Mouse (Mus musculus): ENCODE results near the gene Bscl2. TPM values are rescaled to one million over a fixed set of nuclear protein-coding genes. Genes with fewer than 3 reads are reported as not detected.

Bscl2 gene
- polyA plus RNA-seq (2015; fragmentation: Nextera tagmentation; extraction: Ambion mirVana), result 52.6 and 53.3 TPM in 2 replicates

DNA sequence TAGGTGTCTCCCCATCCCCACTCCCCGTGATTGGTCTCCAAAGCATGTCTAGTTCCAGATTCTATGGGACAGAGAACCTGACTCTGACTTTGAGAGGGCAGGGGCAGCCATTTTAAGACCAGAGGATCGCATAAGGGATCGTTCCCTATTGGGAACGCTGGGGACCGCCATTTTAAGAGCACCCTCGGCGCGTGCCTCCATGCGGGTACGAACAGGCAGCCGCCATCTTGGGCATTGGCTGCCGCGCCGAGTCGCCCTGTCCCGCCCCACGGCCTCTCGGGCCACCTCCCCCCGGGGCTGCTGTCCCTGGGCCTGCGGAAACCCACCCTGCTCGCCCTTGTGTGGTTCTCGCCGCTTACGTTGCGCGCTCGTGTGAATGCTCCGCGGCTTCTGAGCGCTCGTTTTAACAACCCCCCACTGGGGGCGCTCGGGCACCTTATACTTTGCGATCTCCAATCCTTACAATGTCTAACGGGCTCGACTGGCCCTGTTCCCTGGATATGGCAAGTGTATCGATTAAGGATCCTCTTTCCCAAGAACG, at the start of gene Bscl2:
Bscl2 (plus strand) TSS at position 217 of the 541 bp plus-strand sequence.
- peak within 1 kb of the TSS; percentile 56 for H3K4me3 ChIP-seq
- peak within 1 kb of the TSS; percentile 99 for H3K27ac ChIP-seq
- H3K9ac ChIP-seq, result peak within 1 kb of the TSS; percentile 83
- peaks cover 31% of the 10 kb centered on the region for H3K4me1 ChIP-seq
- no peaks in the 10 kb centered on the region for H3K9me3 ChIP-seq
- peak within 1 kb of the TSS; percentile 79 for H3K4me2 ChIP-seq
- peak; percentile 53 for ATAC-seq (ENCODE audit: insufficient number of reproducible peaks, insufficient read depth, low FRiP score, low TSS enrichment, low read depth)
- WGBS, result under 1% methylated on average over 38 of the region's 38 CpGs
- H3K36me3 ChIP-seq, result peaks cover 44% of the 10 kb centered on the region
- H3K27me3 ChIP-seq, result no peaks in the 10 kb centered on the region

GRCm38 (mm10) chr19:8788521-8788920, 48.7 kb upstream of the Bscl2 start:
- Histone ChIP-seq H3K4me3 (no peak overlapping the region), H3K27me3 (no peaks in the 10 kb centered on the region), H3K27ac (no peak overlapping the region), H3K9me3 (no peaks in the 10 kb centered on the region), H3K9ac (no peak overlapping the region), H3K36me3 (peaks cover 29% of the 10 kb centered on the region), H3K4me2 (no peak overlapping the region), H3K4me1 (peaks cover 7% of the 10 kb centered on the region)
- ATAC-seq (ENCODE audit: insufficient number of reproducible peaks, insufficient read depth, low FRiP score, low TSS enrichment, low read depth), result no peak
- 21% methylated on average over 3 of the region's 3 CpGs for WGBS

DNA sequence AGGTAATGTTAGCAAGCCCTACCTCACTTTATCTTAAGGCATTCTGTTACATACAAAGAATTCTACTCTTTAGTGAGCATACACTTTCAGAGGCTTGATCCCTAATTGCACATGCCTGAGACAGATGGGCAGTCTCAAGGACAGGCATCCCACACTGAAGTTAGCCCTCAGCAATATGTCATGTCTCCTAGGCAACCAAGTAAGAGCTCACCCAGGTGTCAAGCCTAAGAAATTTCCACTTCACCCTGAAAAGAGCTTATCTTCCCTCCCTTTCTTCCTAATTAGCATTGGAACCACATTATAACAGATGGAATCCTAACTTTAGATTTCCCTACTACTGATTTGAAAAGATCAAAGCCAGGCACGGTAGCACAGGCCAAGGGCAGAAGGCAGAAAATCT, 48.1 kb upstream of the Bscl2 start:
- no peaks in the 10 kb centered on the region for H3K9me3 ChIP-seq
- H3K27me3 ChIP-seq, result no peaks in the 10 kb centered on the region
- H3K4me3 ChIP-seq, result no peak overlapping the region
- no peak overlapping the region for H3K4me2 ChIP-seq
- peaks cover 31% of the 10 kb centered on the region for H3K36me3 ChIP-seq
- H3K4me1 ChIP-seq, result peaks cover 7% of the 10 kb centered on the region
- WGBS, result 44% methylated on average over 1 of the region's 1 CpGs
- no peak for ATAC-seq (ENCODE audit: insufficient number of reproducible peaks, insufficient read depth, low FRiP score, low TSS enrichment, low read depth)
- H3K9ac ChIP-seq, result no peak overlapping the region
- no peak overlapping the region for H3K27ac ChIP-seq

DNA sequence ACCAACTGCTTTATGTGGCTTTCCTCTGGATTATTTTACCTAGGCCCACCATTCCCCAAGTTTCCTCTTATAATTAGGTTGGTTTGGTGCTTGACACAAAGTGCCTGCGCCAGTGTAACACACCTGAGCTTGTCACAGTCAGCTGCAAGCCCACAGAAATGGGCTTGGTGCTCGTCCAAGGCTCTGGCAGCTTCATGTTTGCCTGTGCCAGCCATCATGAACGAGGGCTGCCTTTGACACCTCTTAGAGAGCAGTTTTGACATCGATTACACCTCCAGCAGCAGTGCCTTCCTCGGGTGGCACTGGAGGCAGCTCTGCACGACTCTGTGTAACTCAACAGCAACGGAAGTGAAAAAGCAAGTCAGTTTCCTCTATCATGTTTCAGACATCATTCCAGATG, 47.1 kb upstream of the Bscl2 start:
- Histone ChIP-seq H3K4me3 (no peak overlapping the region), H3K4me1 (peaks cover 5% of the 10 kb centered on the region), H3K9ac (0 out of 2 replicates have a peak overlapping the region, but pooled peaks have one; percentile 2), H3K27me3 (no peaks in the 10 kb centered on the region), H3K36me3 (peaks cover 41% of the 10 kb centered on the region), H3K9me3 (no peaks in the 10 kb centered on the region), H3K4me2 (no peak overlapping the region), H3K27ac (no peak overlapping the region)
- ATAC-seq (ENCODE audit: insufficient number of reproducible peaks, insufficient read depth, low FRiP score, low TSS enrichment, low read depth), result no peak
- WGBS, result 80% methylated on average over 7 of the region's 7 CpGs

- H3K36me3 ChIP-seq, result peaks cover 24% of the 10 kb centered on the region
- H3K9me3 ChIP-seq, result no peaks in the 10 kb centered on the region
- peak within 1 kb of the TSS; percentile 92 for H3K4me2 ChIP-seq
- peak within 1 kb of the TSS; percentile 82 for H3K27ac ChIP-seq
- no peaks in the 10 kb centered on the region for H3K27me3 ChIP-seq
- ATAC-seq (ENCODE audit: insufficient number of reproducible peaks, insufficient read depth, low FRiP score, low TSS enrichment, low read depth), result peak; percentile 52; the same call in 1 of the 2 replicates
- 2% methylated on average over 25 of the region's 25 CpGs for WGBS
- peak within 1 kb of the TSS; percentile 84 for H3K4me3 ChIP-seq
- peak within 1 kb of the TSS; percentile 86 for H3K9ac ChIP-seq
- peaks cover 25% of the 10 kb centered on the region for H3K4me1 ChIP-seq
Observed at GRCm38 (mm10) chr19:8798264-8798946, 38.9 kb upstream of the Bscl2 start, which contains the start of gene Polr2g. Gene Polr2g (minus strand): TSS chr19:8798577.

DNA sequence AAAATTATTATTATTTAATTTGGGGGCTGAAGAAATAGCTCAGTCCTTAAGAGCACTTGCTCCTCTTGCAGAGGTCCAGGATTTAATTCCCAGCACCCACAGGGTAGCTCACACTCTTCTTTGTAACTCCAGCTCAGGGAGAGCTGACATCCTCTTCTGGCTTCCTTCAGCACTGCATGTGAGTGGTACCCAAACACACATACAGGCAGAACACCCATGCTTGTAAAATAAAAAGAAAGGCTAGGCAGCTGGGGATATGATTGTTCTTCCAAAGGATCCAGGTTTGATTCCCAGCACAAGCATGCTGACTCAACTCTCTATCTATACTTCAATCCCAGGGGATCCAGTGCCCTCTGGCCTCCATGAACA, 38.3 kb upstream of the Bscl2 start:
- no peak for ATAC-seq (ENCODE audit: insufficient number of reproducible peaks, insufficient read depth, low FRiP score, low TSS enrichment, low read depth)
- peak overlapping the region; percentile 92 for H3K4me2 ChIP-seq
- H3K36me3 ChIP-seq, result peaks cover 21% of the 10 kb centered on the region
- no peaks in the 10 kb centered on the region for H3K9me3 ChIP-seq
- H3K27ac ChIP-seq, result no peak overlapping the region
- peak overlapping the region; percentile 84 for H3K4me3 ChIP-seq
- no peak overlapping the region for H3K9ac ChIP-seq
- H3K4me1 ChIP-seq, result peaks cover 25% of the 10 kb centered on the region
- H3K27me3 ChIP-seq, result no peaks in the 10 kb centered on the region

DNA sequence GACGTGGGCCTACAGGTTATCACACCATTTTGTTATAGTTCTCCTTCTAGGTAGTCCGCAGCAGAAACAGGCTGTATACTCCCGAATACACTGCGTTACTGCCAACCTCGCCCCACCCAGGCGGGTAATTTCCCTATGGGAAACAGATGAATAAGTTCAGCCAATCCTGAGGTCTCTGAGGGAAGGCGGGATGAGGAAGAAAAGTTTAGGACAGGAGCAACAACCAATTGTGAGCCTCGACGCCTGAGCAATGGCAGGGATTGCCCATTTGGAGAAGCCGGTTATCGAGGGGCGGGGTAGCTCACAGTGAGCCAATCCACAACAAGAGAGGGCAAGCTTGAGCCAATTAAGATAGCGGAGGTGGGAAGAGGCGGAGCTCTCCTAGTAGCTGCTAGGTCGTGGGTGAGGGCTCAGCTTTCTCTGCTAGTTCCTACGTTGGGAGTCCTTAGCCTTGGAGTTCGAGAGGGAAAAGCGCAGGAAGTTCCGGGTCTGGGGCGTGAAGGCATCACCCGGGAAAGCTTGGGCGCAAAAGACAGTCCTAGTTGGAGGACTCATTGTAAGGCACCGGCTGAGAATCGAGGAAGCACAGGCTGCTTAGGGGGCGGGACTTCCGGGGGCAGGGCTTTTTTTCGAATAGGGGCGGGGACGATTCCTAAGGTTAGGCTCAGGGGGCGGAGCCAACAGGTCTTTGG, 35.0 kb upstream of the Bscl2 start, which contains the start of gene Zbtb3:
Zbtb3 (plus strand) TSS at position 426 of the 692 bp plus-strand sequence.
- peak within 1 kb of the TSS; percentile 63 for H3K4me3 ChIP-seq
- under 1% methylated on average over 30 of the region's 30 CpGs for WGBS

DNA sequence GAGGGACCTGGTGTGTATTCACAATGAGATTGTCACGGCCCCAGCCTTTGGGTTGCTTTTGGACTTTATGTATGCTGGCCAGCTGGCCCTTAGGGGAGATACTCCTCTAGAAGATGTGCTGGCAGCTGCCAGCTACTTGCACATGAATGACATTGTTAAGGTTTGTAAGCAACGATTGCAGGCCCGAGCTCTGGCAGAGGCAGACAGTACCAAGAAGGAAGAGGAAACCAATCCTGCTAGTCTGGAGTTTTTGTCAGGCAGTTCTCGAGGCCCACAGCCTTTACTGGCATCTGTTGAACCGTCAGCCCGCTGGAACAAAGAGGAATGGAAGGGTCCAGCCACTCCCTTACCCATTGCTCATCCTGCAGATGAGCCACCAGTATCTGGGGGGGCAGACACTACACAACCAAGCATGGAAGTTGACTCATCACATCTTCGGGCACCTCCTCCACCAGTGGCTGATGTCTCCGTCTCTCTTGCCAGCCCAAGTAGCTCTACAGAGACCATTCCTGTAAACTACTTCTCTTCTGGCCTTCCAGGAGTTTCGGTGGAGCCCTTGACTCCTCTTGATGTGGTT, 34.0 kb upstream of the Bscl2 start:
- Histone ChIP-seq H3K4me3 (peak overlapping the region; percentile 63), H3K9ac (peak overlapping the region; percentile 64; the same call in 1 of the 2 replicates), H3K27ac (peak overlapping the region; percentile 91), H3K4me1 (peaks cover 16% of the 10 kb centered on the region), H3K27me3 (no peaks in the 10 kb centered on the region), H3K36me3 (peaks cover 45% of the 10 kb centered on the region), H3K4me2 (peak overlapping the region; percentile 77), H3K9me3 (no peaks in the 10 kb centered on the region)
- 89% methylated on average over 9 of the region's 9 CpGs for WGBS
- no peak for ATAC-seq (ENCODE audit: insufficient number of reproducible peaks, insufficient read depth, low FRiP score, low TSS enrichment, low read depth)

More for the DNA sequence above, 35.0 kb upstream of the Bscl2 start, which contains the start of gene Zbtb3:
- peak within 1 kb of the TSS; percentile 64 for H3K9ac ChIP-seq
- H3K4me1 ChIP-seq, result peaks cover 23% of the 10 kb centered on the region
- H3K27me3 ChIP-seq, result no peaks in the 10 kb centered on the region
- no peaks in the 10 kb centered on the region for H3K9me3 ChIP-seq
- ATAC-seq (ENCODE audit: insufficient number of reproducible peaks, insufficient read depth, low FRiP score, low TSS enrichment, low read depth), result peak; percentile 98
- H3K36me3 ChIP-seq, result peaks cover 35% of the 10 kb centered on the region
- H3K4me2 ChIP-seq, result peak within 1 kb of the TSS; percentile 77
- peak within 1 kb of the TSS; percentile 91 for H3K27ac ChIP-seq

DNA sequence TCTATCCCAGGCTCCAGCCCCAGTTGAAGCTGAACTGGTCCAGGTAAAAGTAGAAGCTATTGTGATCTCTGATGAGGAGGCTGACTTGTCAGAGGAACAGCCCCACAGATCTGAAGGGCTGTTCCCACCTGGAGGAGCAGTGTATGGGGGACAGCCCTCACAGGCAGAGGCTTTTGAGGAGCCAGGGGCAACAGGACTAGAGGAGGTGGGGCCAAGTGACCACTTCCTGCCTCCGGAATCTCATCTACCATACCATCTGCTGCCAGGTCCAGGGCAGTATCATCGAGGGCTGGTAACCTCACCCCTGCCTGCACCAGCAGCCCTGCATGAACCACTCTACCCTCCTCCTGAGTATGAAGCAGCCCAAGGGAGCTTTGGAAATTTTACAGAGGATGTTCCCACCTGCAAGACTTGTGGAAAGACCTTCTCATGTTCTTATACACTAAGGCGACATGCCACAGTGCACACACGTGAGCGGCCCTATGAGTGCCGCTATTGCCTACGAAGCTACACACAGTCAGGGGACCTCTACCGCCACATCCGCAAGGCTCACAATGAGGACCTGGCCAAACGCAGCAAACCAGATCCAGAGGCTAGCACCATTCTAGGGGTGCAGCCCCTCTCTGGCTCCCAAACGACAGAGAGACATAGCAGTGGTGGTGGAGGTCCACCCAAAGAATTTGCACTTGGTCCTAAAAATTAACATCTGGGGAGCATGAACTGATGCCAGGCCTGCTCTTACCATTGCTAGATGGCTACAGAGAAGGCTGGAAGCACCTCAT, 33.2 kb upstream of the Bscl2 start:
- WGBS, result 94% methylated on average over 11 of the region's 11 CpGs
- ATAC-seq (ENCODE audit: insufficient number of reproducible peaks, insufficient read depth, low FRiP score, low TSS enrichment, low read depth), result no peak

DNA sequence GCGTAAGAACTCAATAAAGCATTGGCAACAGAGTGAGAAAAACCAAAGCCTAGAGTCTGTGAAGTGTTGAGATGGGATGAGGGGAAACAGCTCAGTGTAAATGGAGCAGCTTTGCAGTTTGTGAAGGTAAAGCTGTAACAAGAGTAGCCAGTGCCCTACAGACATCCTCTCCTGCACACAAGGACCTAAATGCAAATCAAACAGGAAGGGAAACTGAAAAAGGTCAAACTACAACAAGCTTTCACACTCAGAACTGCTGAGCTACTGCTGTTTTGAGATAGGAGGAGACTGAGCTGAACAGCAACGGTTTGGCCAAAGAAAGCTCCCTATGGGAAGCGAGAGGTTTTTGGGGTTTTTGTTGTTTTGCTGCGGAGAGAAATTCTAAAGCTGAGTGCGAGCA, 30.5 kb upstream of the Bscl2 start:
- no peak for ATAC-seq (ENCODE audit: insufficient number of reproducible peaks, insufficient read depth, low FRiP score, low TSS enrichment, low read depth)
- WGBS, result 95% methylated on average over 5 of the region's 5 CpGs
- H3K4me1 ChIP-seq, result peaks cover 10% of the 10 kb centered on the region
- peaks cover 71% of the 10 kb centered on the region for H3K36me3 ChIP-seq
- H3K27ac ChIP-seq, result no peak overlapping the region
- no peaks in the 10 kb centered on the region for H3K27me3 ChIP-seq
- H3K4me2 ChIP-seq, result no peak overlapping the region
- no peak overlapping the region for H3K9ac ChIP-seq
- no peak overlapping the region for H3K4me3 ChIP-seq
- H3K9me3 ChIP-seq, result no peaks in the 10 kb centered on the region

More for the DNA sequence above, 33.2 kb upstream of the Bscl2 start:
- Histone ChIP-seq H3K9me3 (no peaks in the 10 kb centered on the region), H3K27me3 (no peaks in the 10 kb centered on the region), H3K9ac (no peak overlapping the region), H3K4me1 (peaks cover 13% of the 10 kb centered on the region), H3K36me3 (peaks cover 50% of the 10 kb centered on the region), H3K27ac (no peak overlapping the region), H3K4me2 (no peak overlapping the region), H3K4me3 (no peak overlapping the region)

- Histone ChIP-seq H3K27ac (no peak overlapping the region), H3K9ac (0 out of 2 replicates have a peak overlapping the region, but pooled peaks have one; percentile 36), H3K4me2 (no peak overlapping the region), H3K4me1 (peaks cover 27% of the 10 kb centered on the region), H3K36me3 (peaks cover 53% of the 10 kb centered on the region), H3K4me3 (no peak overlapping the region; the same call in 1 of the 2 replicates), H3K27me3 (no peaks in the 10 kb centered on the region), H3K9me3 (no peaks in the 10 kb centered on the region)
- WGBS, result 76% methylated on average over 11 of the region's 11 CpGs
- no peak for ATAC-seq (ENCODE audit: insufficient number of reproducible peaks, insufficient read depth, low FRiP score, low TSS enrichment, low read depth)
Observed at GRCm38 (mm10) chr19:8815812-8816211, 21.5 kb upstream of the Bscl2 start.

All from embryonic facial prominence, embryonic 13.5 days (tissue).